Mouse (Mus musculus) G1E (cell line): ENCODE data around the gene Spag17. TPM values are rescaled to one million over a fixed set of nuclear protein-coding genes. Genes with fewer than 3 reads are reported as not detected.

Source experiments
- ATAC-seq: 2 replicates; pipeline ENCODE4 v1.8.0; 2016; ENCODE audit warnings: mild to moderate bottlenecking; ENCODE audit not compliant: insufficient number of reproducible peaks, poor library complexity, low FRiP score, severe bottlenecking; ENCODE audit errors: extremely low read depth
- DNase-seq: peaks from one replicate; pipeline ENCODE4 v3.0.0; 2012; ENCODE audit warnings: low spot score
- H3K27me3 ChIP-seq: 2 replicates; pipeline ENCODE4 v1.6.1; 2012; ENCODE audit warnings: mild to moderate bottlenecking, low read length, inconsistent platforms; ENCODE audit not compliant: insufficient read depth
- H3K36me3 ChIP-seq: replicated peaks from 2 replicates; pipeline ENCODE3; 2012; ENCODE audit warnings: mild to moderate bottlenecking, inconsistent platforms
- H3K4me1 ChIP-seq: 2 replicates; pipeline ENCODE4 v1.6.1; 2012; ENCODE audit warnings: low read depth, low read length, inconsistent platforms, mixed read lengths; ENCODE audit not compliant: insufficient read depth
- H3K4me3 ChIP-seq: 2 replicates; pipeline ENCODE4 v1.5.1; 2012; ENCODE audit warnings: low read depth, mild to moderate bottlenecking, inconsistent platforms, low read length, moderate library complexity, mixed read lengths
- H3K9me3 ChIP-seq: replicated peaks from 2 replicates; pipeline ENCODE4 v1.6.1; 2012; ENCODE audit warnings: inconsistent platforms
- CTCF ChIP-seq: IDR thresholded peaks from 2 replicates; pipeline ENCODE4 v1.5.1; 2012; ENCODE audit warnings: low read depth, low read length, inconsistent platforms, mixed read lengths
- GATA1 ChIP-seq: IDR thresholded peaks from 2 replicates; pipeline ENCODE4 v1.6.1; 2012; ENCODE audit warnings: borderline replicate concordance, low read length, inconsistent platforms, mixed read lengths
- GATA2 ChIP-seq: IDR thresholded peaks from 2 replicates; pipeline ENCODE4 v1.6.1; 2012; ENCODE audit warnings: low read depth, low read length, inconsistent platforms, borderline replicate concordance
- POLR2AphosphoS5 ChIP-seq: IDR thresholded peaks from 2 replicates; pipeline ENCODE4 v1.6.1; 2012; ENCODE audit warnings: low read depth, low read length, inconsistent platforms; ENCODE audit not compliant: insufficient replicate concordance
- TAL1 ChIP-seq: conservative IDR thresholded peaks from 2 replicates; pipeline ENCODE4 v1.6.1; 2012; ENCODE audit warnings: low read depth, low read length, inconsistent platforms, mixed read lengths
- polyA plus RNA-seq: library from polyadenylated mRNA; stranded (reverse); fragments of >175 nt; gene quantifications from 2 replicates; pipeline ENCODE4 v1.2.3, GENCODE M21; 2012
- total RNA-seq, 2 experiments: library from RNA; stranded (forward) in 1 of 2; stranded (reverse) in 1 of 2; fragments of 200-1000 nt in 1 of 2; fragments of >200 nt in 1 of 2; fragmentation: Nextera tagmentation in 1 of 2; gene quantifications; 2 replicates each; pipeline ENCODE4 v1.2.3; 2014 to 2017

Spag17 gene
- total and polyA plus RNA-seq, 3 experiments = 0.27 TPM; not detected in 2

GRCm38 (mm10) chr3:99981046-99981445, 95.8 kb downstream of the Spag17 start:
- ATAC-seq = peak; percentile 57
- DNase-seq = no peak
- H3K4me1 ChIP-seq = no peaks in the 10 kb centered on the region

DNA sequence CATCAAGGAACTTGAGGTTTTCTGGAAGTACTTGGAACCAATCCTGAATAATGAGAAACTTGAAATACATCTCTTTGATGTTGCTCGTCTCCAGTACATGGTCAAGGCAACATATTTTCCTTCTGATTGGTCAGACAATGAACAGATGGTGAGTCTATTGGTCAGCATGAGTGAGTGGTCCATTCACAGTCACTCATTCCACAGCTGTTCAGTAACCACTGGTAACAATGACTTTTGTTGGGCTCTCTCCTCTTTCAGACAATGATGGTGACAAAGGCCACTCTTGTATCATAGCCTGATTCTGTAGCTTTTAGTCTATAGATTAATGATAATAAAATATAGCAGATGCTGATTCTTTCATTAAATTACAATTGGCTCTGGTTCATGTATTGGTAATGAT, 119.5 kb downstream of the Spag17 start:
- ATAC-seq = no peak
- Histone ChIP-seq H3K27me3 (no peaks in the 10 kb centered on the region), H3K4me3 (no peak overlapping the region), H3K36me3 (no peaks in the 10 kb centered on the region), H3K9me3 (peaks cover 3% of the 10 kb centered on the region), H3K4me1 (no peaks in the 10 kb centered on the region)
- DNase-seq = no peak
- no peak for TF ChIP-seq CTCF

More at GRCm38 (mm10) chr3:99981046-99981445, 95.8 kb downstream of the Spag17 start:
- H3K9me3 ChIP-seq = peaks cover 3% of the 10 kb centered on the region; the same call in 1 of the 2 replicates
- H3K4me3 ChIP-seq = no peak overlapping the region
- TF ChIP-seq GATA1 (no peak), CTCF (no peak), TAL1 (no peak), POLR2AphosphoS5 (no peak), GATA2 (no peak)
- H3K36me3 ChIP-seq = no peaks in the 10 kb centered on the region
- no peaks in the 10 kb centered on the region for H3K27me3 ChIP-seq

DNA sequence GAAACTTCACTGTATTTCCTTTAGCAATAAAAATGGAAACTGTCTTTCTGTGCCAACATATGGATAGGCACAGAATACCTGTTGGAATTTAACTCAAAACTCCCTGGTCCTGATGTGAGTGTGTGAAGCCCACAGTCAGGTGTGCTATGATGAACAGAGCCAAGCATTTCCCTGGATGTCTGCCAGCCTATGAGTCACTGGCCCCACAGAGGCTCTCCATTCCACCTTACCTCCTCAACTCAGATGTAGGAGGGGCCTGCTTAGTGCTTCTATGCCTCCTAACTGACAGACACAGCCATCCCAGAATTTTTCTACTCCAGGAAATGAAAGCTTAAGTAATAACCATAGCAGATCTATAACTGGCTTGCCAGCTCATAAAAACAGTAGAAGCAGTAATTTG, 124.6 kb downstream of the Spag17 start:
- TF ChIP-seq GATA2 (no peak), GATA1 (no peak), POLR2AphosphoS5 (no peak), CTCF (no peak), TAL1 (no peak)
- no peak overlapping the region for H3K4me3 ChIP-seq
- no peak for ATAC-seq
- no peaks in the 10 kb centered on the region for H3K36me3 ChIP-seq
- no peaks in the 10 kb centered on the region for H3K27me3 ChIP-seq
- H3K9me3 ChIP-seq = peaks cover 3% of the 10 kb centered on the region
- no peak for DNase-seq
- H3K4me1 ChIP-seq = no peaks in the 10 kb centered on the region

GRCm38 (mm10) chr3:100014110-100014509, 128.9 kb downstream of the Spag17 start:
- Histone ChIP-seq H3K27me3 (no peaks in the 10 kb centered on the region), H3K4me3 (no peak overlapping the region), H3K4me1 (no peaks in the 10 kb centered on the region), H3K36me3 (no peaks in the 10 kb centered on the region), H3K9me3 (no peaks in the 10 kb centered on the region)
- ATAC-seq = no peak
- TF ChIP-seq TAL1 (no peak), GATA1 (no peak), CTCF (no peak), GATA2 (no peak), POLR2AphosphoS5 (no peak)
- DNase-seq = no peak

- H3K36me3 ChIP-seq = no peaks in the 10 kb centered on the region
- no peak for TF ChIP-seq POLR2AphosphoS5
- TF ChIP-seq GATA2 = no peak
- no peak for TF ChIP-seq CTCF
- TF ChIP-seq TAL1 = no peak
- TF ChIP-seq GATA1 = no peak
- H3K9me3 ChIP-seq = no peaks in the 10 kb centered on the region
- no peak for ATAC-seq
- no peak for DNase-seq
- H3K4me1 ChIP-seq = no peaks in the 10 kb centered on the region
- no peak overlapping the region for H3K4me3 ChIP-seq
- no peaks in the 10 kb centered on the region for H3K27me3 ChIP-seq
These were observed 146.1 kb downstream of the Spag17 start for GRCm38 (mm10) chr3:100031291-100031690.

DNA sequence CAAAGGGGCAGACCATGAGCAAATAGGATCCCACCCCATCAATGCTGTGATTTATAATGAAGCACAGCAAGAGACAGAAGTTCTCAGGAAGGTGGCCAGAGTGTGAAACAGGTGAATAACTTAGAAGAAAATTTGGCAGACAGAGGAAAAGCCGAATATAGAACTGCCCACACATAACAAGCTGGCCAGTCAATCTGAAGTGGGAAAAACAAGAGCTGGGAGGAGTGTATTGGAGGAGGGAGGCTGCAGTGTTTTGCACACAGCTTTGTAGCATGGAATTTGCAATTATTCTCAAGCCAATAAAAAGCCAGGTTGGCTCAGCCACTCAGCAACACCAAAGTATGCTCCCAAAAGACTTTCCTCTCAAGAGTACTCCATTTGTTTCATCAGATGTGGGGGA, 147.8 kb downstream of the Spag17 start:
- H3K9me3 ChIP-seq = no peaks in the 10 kb centered on the region
- no peaks in the 10 kb centered on the region for H3K36me3 ChIP-seq
- no peak for DNase-seq
- no peaks in the 10 kb centered on the region for H3K4me1 ChIP-seq
- no peak for ATAC-seq
- H3K4me3 ChIP-seq = no peak overlapping the region
- TF ChIP-seq GATA2 = no peak
- TF ChIP-seq CTCF = no peak
- no peak for TF ChIP-seq POLR2AphosphoS5
- no peak for TF ChIP-seq GATA1
- no peak for TF ChIP-seq TAL1
- no peaks in the 10 kb centered on the region for H3K27me3 ChIP-seq

GRCm38 (mm10) chr3:100034366-100034956, 149.3 kb downstream of the Spag17 start:
- no peaks in the 10 kb centered on the region for H3K4me1 ChIP-seq
- DNase-seq (no peak), ATAC-seq (no peak)
- no peaks in the 10 kb centered on the region for H3K27me3 ChIP-seq
- H3K4me3 ChIP-seq = no peak overlapping the region
- H3K9me3 ChIP-seq = no peaks in the 10 kb centered on the region
- TF ChIP-seq POLR2AphosphoS5 (no peak), CTCF (no peak), GATA1 (no peak), GATA2 (no peak), TAL1 (no peak)
- no peaks in the 10 kb centered on the region for H3K36me3 ChIP-seq
